Mouse (Mus musculus): ENCODE data around the gene Scgb1a1. TPM values are rescaled to one million over a fixed set of nuclear protein-coding genes. Genes with fewer than 3 reads are reported as not detected.

Scgb1a1 gene
- polyA plus RNA-seq, 1 experiment from 2014 or later, result not detected

GRCm38 (mm10) chr19:9047946-9048387 lies 39.8 kb downstream of the Scgb1a1 start:
- 18% methylated on average over 1 of the region's 1 CpGs for WGBS
- peak overlapping the region; percentile 67 for H3K27ac ChIP-seq
- H3K9me3 ChIP-seq, result no peaks in the 10 kb centered on the region
- H3K4me3 ChIP-seq (replicated peaks), result no peak overlapping the region
- H3K36me3 ChIP-seq, result no peaks in the 10 kb centered on the region
- peaks cover 11% of the 10 kb centered on the region for H3K4me1 ChIP-seq
- H3K27me3 ChIP-seq (replicated peaks), result no peaks in the 10 kb centered on the region
- H3K4me2 ChIP-seq, result no peak overlapping the region
- 0 out of 2 replicates have a peak, but pooled peaks have one; percentile 55 for ATAC-seq (ENCODE audit: insufficient read depth, low FRiP score, low read depth)
- no peak overlapping the region for H3K9ac ChIP-seq

GRCm38 (mm10) chr19:9047207-9047945 lies 40.4 kb downstream of the Scgb1a1 start:
- Histone ChIP-seq H3K4me3 (replicated peaks) (no peak overlapping the region), H3K4me1 (peaks cover 11% of the 10 kb centered on the region), H3K27me3 (replicated peaks) (no peaks in the 10 kb centered on the region), H3K36me3 (no peaks in the 10 kb centered on the region), H3K27ac (peak overlapping the region; percentile 67), H3K4me2 (no peak overlapping the region), H3K9ac (no peak overlapping the region), H3K9me3 (no peaks in the 10 kb centered on the region)
- WGBS, result 50% methylated on average over 7 of the region's 7 CpGs
- ATAC-seq (ENCODE audit: insufficient read depth, low FRiP score, low read depth), result no peak

GRCm38 (mm10) chr19:9044291-9044690 lies 43.5 kb downstream of the Scgb1a1 start:
- ATAC-seq (ENCODE audit: insufficient read depth, low FRiP score, low read depth), result peak; percentile 29
- Histone ChIP-seq H3K4me2 (no peak overlapping the region), H3K27me3 (replicated peaks) (no peaks in the 10 kb centered on the region), H3K9ac (no peak overlapping the region), H3K4me3 (replicated peaks) (no peak overlapping the region), H3K27ac (no peak overlapping the region), H3K36me3 (no peaks in the 10 kb centered on the region), H3K4me1 (peaks cover 11% of the 10 kb centered on the region), H3K9me3 (no peaks in the 10 kb centered on the region)
- WGBS, result 62% methylated on average over 4 of the region's 4 CpGs

- Histone ChIP-seq H3K4me2 (no peak overlapping the region), H3K9me3 (no peaks in the 10 kb centered on the region), H3K4me1 (peaks cover 11% of the 10 kb centered on the region), H3K4me3 (replicated peaks) (no peak overlapping the region), H3K36me3 (no peaks in the 10 kb centered on the region), H3K27me3 (replicated peaks) (no peaks in the 10 kb centered on the region), H3K9ac (no peak overlapping the region), H3K27ac (no peak overlapping the region)
- WGBS, result 93% methylated on average over 1 of the region's 1 CpGs
- ATAC-seq (ENCODE audit: insufficient read depth, low FRiP score, low read depth), result no peak
Observed at GRCm38 (mm10) chr19:9043123-9043522, 44.6 kb downstream of the Scgb1a1 start.

- no peak for ATAC-seq (ENCODE audit: insufficient read depth, low FRiP score, low read depth)
- Histone ChIP-seq H3K4me2 (no peak overlapping the region), H3K27me3 (replicated peaks) (no peaks in the 10 kb centered on the region), H3K4me1 (no peaks in the 10 kb centered on the region), H3K27ac (no peak overlapping the region), H3K4me3 (replicated peaks) (no peak overlapping the region), H3K9me3 (no peaks in the 10 kb centered on the region), H3K9ac (no peak overlapping the region), H3K36me3 (no peaks in the 10 kb centered on the region)
Observed at GRCm38 (mm10) chr19:9041074-9041473, 46.7 kb downstream of the Scgb1a1 start.

- H3K9ac ChIP-seq, result no peak overlapping the region
- ATAC-seq (ENCODE audit: insufficient read depth, low FRiP score, low read depth), result no peak
- H3K4me1 ChIP-seq, result no peaks in the 10 kb centered on the region
- 77% methylated on average over 6 of the region's 6 CpGs for WGBS
- H3K36me3 ChIP-seq, result no peaks in the 10 kb centered on the region
- no peaks in the 10 kb centered on the region for H3K27me3 ChIP-seq (replicated peaks)
- no peaks in the 10 kb centered on the region for H3K9me3 ChIP-seq
- no peak overlapping the region for H3K4me3 ChIP-seq (replicated peaks)
- H3K27ac ChIP-seq, result no peak overlapping the region
- no peak overlapping the region for H3K4me2 ChIP-seq
Observed at GRCm38 (mm10) chr19:9040649-9041048, 47.1 kb downstream of the Scgb1a1 start.

GRCm38 (mm10) chr19:9039928-9040327 lies 47.8 kb downstream of the Scgb1a1 start:
- 0 out of 2 replicates have a peak, but pooled peaks cover under 1% of the 10 kb centered on the region for H3K4me1 ChIP-seq
- 23% methylated on average over 7 of the region's 7 CpGs for WGBS
- no peak overlapping the region for H3K27ac ChIP-seq
- H3K9ac ChIP-seq, result no peak overlapping the region
- H3K36me3 ChIP-seq, result no peaks in the 10 kb centered on the region
- no peaks in the 10 kb centered on the region for H3K9me3 ChIP-seq
- no peak overlapping the region for H3K4me2 ChIP-seq
- no peaks in the 10 kb centered on the region for H3K27me3 ChIP-seq (replicated peaks)
- no peak overlapping the region for H3K4me3 ChIP-seq (replicated peaks)
- no peak for ATAC-seq (ENCODE audit: insufficient read depth, low FRiP score, low read depth)

- H3K27ac ChIP-seq, result no peak overlapping the region
- no peak for ATAC-seq (ENCODE audit: insufficient read depth, low FRiP score, low read depth)
- H3K9ac ChIP-seq, result no peak overlapping the region
- no peak overlapping the region for H3K4me3 ChIP-seq (replicated peaks)
- no peak overlapping the region for H3K4me2 ChIP-seq
- no peaks in the 10 kb centered on the region for H3K36me3 ChIP-seq
- H3K27me3 ChIP-seq (replicated peaks), result no peaks in the 10 kb centered on the region
- H3K9me3 ChIP-seq, result no peaks in the 10 kb centered on the region
- H3K4me1 ChIP-seq, result 0 out of 2 replicates have a peak, but pooled peaks cover 3% of the 10 kb centered on the region
- 56% methylated on average over 4 of the region's 4 CpGs for WGBS
Observed at GRCm38 (mm10) chr19:9039266-9039665, 48.5 kb downstream of the Scgb1a1 start.

GRCm38 (mm10) chr19:9038136-9038535 lies 49.6 kb downstream of the Scgb1a1 start:
- H3K27me3 ChIP-seq (replicated peaks), result no peaks in the 10 kb centered on the region
- no peak overlapping the region for H3K4me3 ChIP-seq (replicated peaks)
- H3K9ac ChIP-seq, result no peak overlapping the region
- H3K9me3 ChIP-seq, result no peaks in the 10 kb centered on the region
- H3K4me1 ChIP-seq, result peaks cover 3% of the 10 kb centered on the region; the same call in 1 of the 2 replicates
- no peak overlapping the region for H3K4me2 ChIP-seq
- 63% methylated on average over 3 of the region's 3 CpGs for WGBS
- ATAC-seq (ENCODE audit: insufficient read depth, low FRiP score, low read depth), result no peak
- no peak overlapping the region for H3K27ac ChIP-seq
- no peaks in the 10 kb centered on the region for H3K36me3 ChIP-seq

- H3K27me3 ChIP-seq (replicated peaks), result no peaks in the 10 kb centered on the region
- WGBS, result 57% methylated on average over 3 of the region's 3 CpGs
- H3K9ac ChIP-seq, result no peak overlapping the region
- no peak for ATAC-seq (ENCODE audit: insufficient read depth, low FRiP score, low read depth)
- no peaks in the 10 kb centered on the region for H3K36me3 ChIP-seq
- no peaks in the 10 kb centered on the region for H3K9me3 ChIP-seq
- no peak overlapping the region for H3K4me3 ChIP-seq (replicated peaks)
- no peak overlapping the region for H3K27ac ChIP-seq
- no peak overlapping the region for H3K4me2 ChIP-seq
- peaks cover 3% of the 10 kb centered on the region; the same call in 1 of the 2 replicates for H3K4me1 ChIP-seq
Observed at GRCm38 (mm10) chr19:9035101-9035500, 52.7 kb downstream of the Scgb1a1 start.

GRCm38 (mm10) chr19:9034480-9034879 lies 53.3 kb downstream of the Scgb1a1 start:
- no peak for ATAC-seq (ENCODE audit: insufficient read depth, low FRiP score, low read depth)
- H3K27ac ChIP-seq, result peak overlapping the region; percentile 69; the same call in 1 of the 2 replicates
- no peaks in the 10 kb centered on the region for H3K36me3 ChIP-seq
- no peaks in the 10 kb centered on the region for H3K9me3 ChIP-seq
- H3K9ac ChIP-seq, result no peak overlapping the region
- WGBS, result 76% methylated on average over 3 of the region's 3 CpGs
- no peak overlapping the region for H3K4me2 ChIP-seq
- H3K4me1 ChIP-seq, result peaks cover 3% of the 10 kb centered on the region; the same call in 1 of the 2 replicates
- no peak overlapping the region for H3K4me3 ChIP-seq (replicated peaks)
- no peaks in the 10 kb centered on the region for H3K27me3 ChIP-seq (replicated peaks)

Measured in stomach, embryonic 15.5 days (tissue).